ENCODE assay signal across 9 mouse cellular contexts in genomic region chr13:107461048-107461912, GRCm38 (mm10).
A peak's percentile ranks its signal among the peaks of the same experiment; 100 is the strongest.
DNase-seq lines count a peak whose midpoint lies in the region; ATAC-seq and TF ChIP-seq lines count a peak whose summit lies in the region.
"Had no signal": no experiment of that assay in that cellular context is flagged by ENCODE, and none has a peak within 500 bp of the region (broad histone marks: within the 10 kb centered on the region; RNA-seq: fewer than 3 reads in every experiment).

No protein-coding gene starts in this region.

- H3K36me3 ChIP-seq in hindbrain, embryonic 14.5 days (replicated peaks; ENCODE audit: control insufficient read depth, insufficient read depth): no peaks in the 10 kb centered on the region
- H3K36me3 ChIP-seq in lung, postnatal 0 days (ENCODE audit: insufficient read depth, low read length): no peaks in the 10 kb centered on the region
- H3K36me3 ChIP-seq: liver, embryonic 13.5 days had no signal

- peak; percentile 64 for TF ChIP-seq EP300 in lung, postnatal 0 days (IDR thresholded peaks at IDR 0.05)

- no peaks in the 10 kb centered on the region; the same call in 1 of the 2 replicates for H3K27me3 ChIP-seq in cerebellum, adult 2 months (ENCODE audit: control insufficient read depth, insufficient read depth, low read length)
- H3K27me3 ChIP-seq in hindbrain, embryonic 14.5 days (ENCODE audit: control insufficient read depth, insufficient read depth, low read length): no peaks in the 10 kb centered on the region
- H3K27me3 ChIP-seq in lung, postnatal 0 days (replicated peaks; ENCODE audit: insufficient read depth, low read length): no peaks in the 10 kb centered on the region
- H3K27me3 ChIP-seq: liver, embryonic 13.5 days had no signal

- ATAC-seq in hindbrain, embryonic 14.5 days (ENCODE audit: low FRiP score): peak; percentile 94; the same call in 1 of the 2 replicates
- peak; percentile 94 for ATAC-seq in lung, postnatal 0 days

- TF ChIP-seq CTCF in cerebellum, adult 2 months (IDR thresholded peaks at IDR 0.05; ENCODE audit: borderline replicate concordance, insufficient read depth, low read depth, low read length): peak; percentile 75
- TF ChIP-seq CTCF in lung, postnatal 0 days (IDR thresholded peaks at IDR 0.05): peak; percentile 87

- DNase-seq in MN1 (ENCODE audit: low spot score): peak; percentile 58
- DNase-seq in cerebellum, adult 2 months: peak; percentile 62 to 65
- peak; percentile 62 to 86 for DNase-seq in frontal cortex, adult 2 months (ENCODE audit: extremely low spot score in 1 of 2, low spot score in 1 of 2)
- peak; percentile 86 for DNase-seq in hindbrain, embryonic 14.5 days (ENCODE audit: low spot score)
- peak; percentile 68 for DNase-seq in layer of hippocampus, adult 9-11 months
- peak; percentile 91 for DNase-seq in lung, postnatal 0 days (ENCODE audit: low spot score)
- peak; percentile 87 for DNase-seq in retina, postnatal 1 day
- DNase-seq in natural killer cell, adult 2 months (ENCODE audit: low spot score in 2 of 2): no peak
- DNase-seq: liver, embryonic 13.5 days had no signal

- H3K4me2 ChIP-seq in hindbrain, embryonic 14.5 days (replicated peaks): peak overlapping the region; percentile 23
- peak overlapping the region; percentile 29 for H3K4me2 ChIP-seq in lung, postnatal 0 days (replicated peaks; ENCODE audit: low read depth, low read length)
- H3K4me2 ChIP-seq: liver, embryonic 13.5 days had no signal

- H3K9ac ChIP-seq in hindbrain, embryonic 14.5 days: no peak overlapping the region
- H3K9ac ChIP-seq in lung, postnatal 0 days (replicated peaks; ENCODE audit: low read depth): no peak overlapping the region
- H3K9ac ChIP-seq: liver, embryonic 13.5 days had no signal

- 28% methylated on average over 16 of the region's 16 CpGs for WGBS in cerebellum, adult 2 months
- 19% methylated on average over 16 of the region's 16 CpGs for WGBS in hindbrain, embryonic 14.5 days
- WGBS in lung, postnatal 0 days: 13% methylated on average over 16 of the region's 16 CpGs

- no peak overlapping the region for H3K4me3 ChIP-seq in cerebellum, adult 2 months (replicated peaks; ENCODE audit: insufficient read depth, low read depth, low read length)
- no peak overlapping the region for H3K4me3 ChIP-seq in hindbrain, embryonic 14.5 days (replicated peaks; ENCODE audit: low read length)
- no peak overlapping the region for H3K4me3 ChIP-seq in lung, postnatal 0 days (ENCODE audit: low read depth, low read length)
- H3K4me3 ChIP-seq: liver, embryonic 13.5 days had no signal

- no peak overlapping the region for H3K27ac ChIP-seq in cerebellum, adult 2 months (ENCODE audit: insufficient read depth, low read length)
- H3K27ac ChIP-seq in hindbrain, embryonic 14.5 days: peak overlapping the region; percentile 0; the same call in 1 of the 2 replicates
- H3K27ac ChIP-seq in lung, postnatal 0 days (ENCODE audit: low read length): no peak overlapping the region
- H3K27ac ChIP-seq: liver, embryonic 13.5 days had no signal

- TF ChIP-seq POLR2A in cerebellum, adult 2 months (IDR thresholded peaks at IDR 0.05; ENCODE audit: borderline replicate concordance, insufficient read depth, low read length): no peak

- H3K4me1 ChIP-seq in cerebellum, adult 2 months (ENCODE audit: control insufficient read depth, insufficient read depth, low read length): no peaks in the 10 kb centered on the region
- peaks cover 7% of the 10 kb centered on the region for H3K4me1 ChIP-seq in hindbrain, embryonic 14.5 days (replicated peaks; ENCODE audit: control insufficient read depth, insufficient read depth, low read length)
- H3K4me1 ChIP-seq in lung, postnatal 0 days (ENCODE audit: insufficient read depth, low read depth, low read length): 0 out of 2 replicates have a peak, but pooled peaks cover 3% of the 10 kb centered on the region
- H3K4me1 ChIP-seq: liver, embryonic 13.5 days had no signal

- H3K9me3 ChIP-seq in hindbrain, embryonic 14.5 days (ENCODE audit: control insufficient read depth, low read length): no peaks in the 10 kb centered on the region
- H3K9me3 ChIP-seq in lung, postnatal 0 days (ENCODE audit: low read length): no peaks in the 10 kb centered on the region
- H3K9me3 ChIP-seq: liver, embryonic 13.5 days had no signal

Comparison
In these comparisons a context has a peak if more than half of its experiments do, and no peak if none do; other contexts are left out.
1. DNase-seq: peak in MN1 (single experiment), cerebellum, adult 2 months (2 of 2), frontal cortex, adult 2 months (2 of 2), hindbrain, embryonic 14.5 days (single experiment), layer of hippocampus, adult 9-11 months (single experiment), lung, postnatal 0 days (single experiment) and retina, postnatal 1 day (single experiment); none in natural killer cell, adult 2 months (0 of 2).